Mouse (Mus musculus) neural tube, embryonic 11.5 days (tissue): ENCODE measurements at regions not wholly inside any gene's neighbourhood (a gene's known extent, or its start where the extent isn't known, plus 50 kb on each side); places are given as distances from the start of the nearest gene placed in this dataset.

Experiments
- ATAC-seq: fragments of 200-750 bp; cut with Nextera tagmentation; 2 replicates; pipeline ENCODE4 v1.8.0; 2017; ENCODE audit warnings: moderate number of reproducible peaks, mild to moderate bottlenecking, moderate TSS enrichment, moderate library complexity; ENCODE audit not compliant: insufficient read depth, low FRiP score, low TSS enrichment
- DNase-seq: peaks from one replicate; pipeline ENCODE4 v3.0.0-alpha.2; 2015; ENCODE audit warnings: low spot score
- H3K27ac ChIP-seq: fragments of 300-500 bp; sonication (generic); 2 replicates; pipeline ENCODE4 v1.5.1; 2014; ENCODE audit warnings: low read depth, mild to moderate bottlenecking, low read length
- H3K27me3 ChIP-seq: fragments of 300-500 bp; sonication (generic); 2 replicates; pipeline ENCODE4 v1.6.1; 2014; ENCODE audit warnings: mild to moderate bottlenecking, low read length, mixed read lengths; ENCODE audit not compliant: control insufficient read depth, insufficient read depth
- H3K36me3 ChIP-seq: fragments of 300-500 bp; sonication (generic); 2 replicates; pipeline ENCODE4 v1.6.1; 2014; ENCODE audit warnings: mild to moderate bottlenecking, low read length, moderate library complexity, mixed read lengths; ENCODE audit not compliant: control insufficient read depth, insufficient read depth
- H3K4me1 ChIP-seq: fragments of 300-500 bp; sonication (generic); 2 replicates; pipeline ENCODE4 v1.6.1; 2014; ENCODE audit warnings: low read length, mixed read lengths; ENCODE audit not compliant: control insufficient read depth, insufficient read depth
- H3K4me2 ChIP-seq: fragments of 300-500 bp; sonication (generic); 2 replicates; pipeline ENCODE4 v1.6.1; 2014; ENCODE audit warnings: low read depth, mild to moderate bottlenecking, moderate library complexity
- H3K4me3 ChIP-seq: fragments of 300-500 bp; sonication (generic); 2 replicates; pipeline ENCODE4 v1.5.1; 2014; ENCODE audit warnings: low read depth, low read length
- H3K9ac ChIP-seq: fragments of 300-500 bp; sonication (generic); 2 replicates; pipeline ENCODE4 v1.6.1; 2014; ENCODE audit warnings: mild to moderate bottlenecking, low read length
- H3K9me3 ChIP-seq: fragments of 300-500 bp; sonication (generic); 2 replicates; pipeline ENCODE4 v1.6.1; 2016; ENCODE audit warnings: low read length; ENCODE audit not compliant: control insufficient read depth
- WGBS: fragments of 180-500 bp; shearing (Covaris S2); extraction: QIAGEN DNeasy Blood & Tissue Kit; methylation state at CpG from one replicate; pipeline ENCODE4 v1.1.7; 2014; 5-methylcytosine and 5-hydroxymethylcytosine counted together

GRCm38 (mm10) chr8:82669241-82669640 is 104.7 kb downstream of the Zfp330 start:
- Histone ChIP-seq H3K4me3 (no peak overlapping the region), H3K36me3 (no peaks in the 10 kb centered on the region), H3K27ac (no peak overlapping the region), H3K9me3 (no peaks in the 10 kb centered on the region), H3K4me1 (no peaks in the 10 kb centered on the region), H3K9ac (no peak overlapping the region), H3K4me2 (no peak overlapping the region), H3K27me3 (no peaks in the 10 kb centered on the region)
- WGBS, result 91% methylated on average over 4 of the region's 4 CpGs
- DNase-seq, result no peak
- no peak for ATAC-seq

GRCm38 (mm10) chr8:82665131-82665530 is 108.8 kb downstream of the Zfp330 start:
- H3K9me3 ChIP-seq, result no peaks in the 10 kb centered on the region
- DNase-seq, result no peak
- no peaks in the 10 kb centered on the region for H3K4me1 ChIP-seq
- no peak overlapping the region for H3K4me2 ChIP-seq
- H3K36me3 ChIP-seq, result no peaks in the 10 kb centered on the region
- no peak for ATAC-seq
- WGBS, result 96% methylated on average over 4 of the region's 4 CpGs
- no peak overlapping the region for H3K4me3 ChIP-seq
- no peaks in the 10 kb centered on the region for H3K27me3 ChIP-seq
- H3K27ac ChIP-seq, result no peak overlapping the region
- H3K9ac ChIP-seq, result no peak overlapping the region

- H3K4me3 ChIP-seq, result no peak overlapping the region
- no peaks in the 10 kb centered on the region for H3K9me3 ChIP-seq
- no peak overlapping the region for H3K4me2 ChIP-seq
- 76% methylated on average over 1 of the region's 1 CpGs for WGBS
- H3K36me3 ChIP-seq, result no peaks in the 10 kb centered on the region
- no peaks in the 10 kb centered on the region for H3K27me3 ChIP-seq
- H3K9ac ChIP-seq, result no peak overlapping the region
- H3K4me1 ChIP-seq, result no peaks in the 10 kb centered on the region
- ATAC-seq, result no peak
- no peak for DNase-seq
- H3K27ac ChIP-seq, result no peak overlapping the region
Observed at GRCm38 (mm10) chr8:82640502-82640901, 133.5 kb downstream of the Zfp330 start.

GRCm38 (mm10) chr8:82630486-82630885 is 143.5 kb downstream of the Zfp330 start:
- WGBS, result 74% methylated on average over 2 of the region's 2 CpGs
- H3K27ac ChIP-seq, result no peak overlapping the region
- H3K9me3 ChIP-seq, result no peaks in the 10 kb centered on the region
- no peaks in the 10 kb centered on the region for H3K36me3 ChIP-seq
- H3K4me1 ChIP-seq, result no peaks in the 10 kb centered on the region
- no peaks in the 10 kb centered on the region for H3K27me3 ChIP-seq
- DNase-seq (no peak), ATAC-seq (no peak)
- H3K4me3 ChIP-seq, result no peak overlapping the region
- no peak overlapping the region for H3K9ac ChIP-seq
- H3K4me2 ChIP-seq, result no peak overlapping the region

GRCm38 (mm10) chr8:82623791-82624431 is 150.0 kb downstream of the Zfp330 start:
- Histone ChIP-seq H3K4me3 (no peak overlapping the region), H3K27ac (no peak overlapping the region), H3K4me1 (no peaks in the 10 kb centered on the region), H3K27me3 (no peaks in the 10 kb centered on the region), H3K4me2 (no peak overlapping the region), H3K9me3 (no peaks in the 10 kb centered on the region), H3K36me3 (no peaks in the 10 kb centered on the region), H3K9ac (no peak overlapping the region)
- WGBS, result 92% methylated on average over 6 of the region's 6 CpGs
- ATAC-seq, result no peak
- no peak for DNase-seq

- Histone ChIP-seq H3K27me3 (no peaks in the 10 kb centered on the region), H3K4me2 (no peak overlapping the region), H3K9ac (no peak overlapping the region), H3K36me3 (no peaks in the 10 kb centered on the region), H3K4me3 (no peak overlapping the region), H3K4me1 (no peaks in the 10 kb centered on the region), H3K27ac (no peak overlapping the region), H3K9me3 (no peaks in the 10 kb centered on the region)
- WGBS, result 62% methylated on average over 1 of the region's 1 CpGs
- ATAC-seq (no peak), DNase-seq (no peak)
Observed at GRCm38 (mm10) chr8:82618668-82619067, 155.3 kb downstream of the Zfp330 start.

GRCm38 (mm10) chr8:82601556-82601955 is 172.4 kb downstream of the Zfp330 start:
- no peak overlapping the region for H3K4me3 ChIP-seq
- no peaks in the 10 kb centered on the region for H3K4me1 ChIP-seq
- no peaks in the 10 kb centered on the region for H3K9me3 ChIP-seq
- H3K27me3 ChIP-seq, result no peaks in the 10 kb centered on the region
- 55% methylated on average over 3 of the region's 3 CpGs for WGBS
- no peak overlapping the region for H3K27ac ChIP-seq
- no peaks in the 10 kb centered on the region for H3K36me3 ChIP-seq
- H3K4me2 ChIP-seq, result no peak overlapping the region
- no peak for ATAC-seq
- H3K9ac ChIP-seq, result no peak overlapping the region
- no peak for DNase-seq

GRCm38 (mm10) chr8:82573434-82573833 is 170.4 kb upstream of the Il15 start:
- no peaks in the 10 kb centered on the region for H3K4me1 ChIP-seq
- H3K27me3 ChIP-seq, result no peaks in the 10 kb centered on the region
- H3K4me3 ChIP-seq, result no peak overlapping the region
- H3K4me2 ChIP-seq, result no peak overlapping the region
- ATAC-seq (no peak), DNase-seq (no peak)
- H3K9ac ChIP-seq, result no peak overlapping the region
- no peaks in the 10 kb centered on the region for H3K36me3 ChIP-seq
- 94% methylated on average over 1 of the region's 1 CpGs for WGBS
- H3K27ac ChIP-seq, result no peak overlapping the region
- no peaks in the 10 kb centered on the region for H3K9me3 ChIP-seq

- Histone ChIP-seq H3K36me3 (no peaks in the 10 kb centered on the region), H3K27me3 (no peaks in the 10 kb centered on the region), H3K9me3 (no peaks in the 10 kb centered on the region), H3K4me3 (no peak overlapping the region), H3K27ac (no peak overlapping the region), H3K9ac (no peak overlapping the region), H3K4me2 (no peak overlapping the region), H3K4me1 (no peaks in the 10 kb centered on the region)
- DNase-seq (no peak), ATAC-seq (no peak)
Observed at GRCm38 (mm10) chr8:82538121-82538520, 135.1 kb upstream of the Il15 start.
